Mouse (Mus musculus): Measurements from ENCODE around the gene Lctl. TPM values are rescaled to one million over a fixed set of nuclear protein-coding genes. Genes with fewer than 3 reads are reported as not detected.

Gene Lctl
- total RNA-seq, 2 experiments from 2014 or later = not detected

DNA sequence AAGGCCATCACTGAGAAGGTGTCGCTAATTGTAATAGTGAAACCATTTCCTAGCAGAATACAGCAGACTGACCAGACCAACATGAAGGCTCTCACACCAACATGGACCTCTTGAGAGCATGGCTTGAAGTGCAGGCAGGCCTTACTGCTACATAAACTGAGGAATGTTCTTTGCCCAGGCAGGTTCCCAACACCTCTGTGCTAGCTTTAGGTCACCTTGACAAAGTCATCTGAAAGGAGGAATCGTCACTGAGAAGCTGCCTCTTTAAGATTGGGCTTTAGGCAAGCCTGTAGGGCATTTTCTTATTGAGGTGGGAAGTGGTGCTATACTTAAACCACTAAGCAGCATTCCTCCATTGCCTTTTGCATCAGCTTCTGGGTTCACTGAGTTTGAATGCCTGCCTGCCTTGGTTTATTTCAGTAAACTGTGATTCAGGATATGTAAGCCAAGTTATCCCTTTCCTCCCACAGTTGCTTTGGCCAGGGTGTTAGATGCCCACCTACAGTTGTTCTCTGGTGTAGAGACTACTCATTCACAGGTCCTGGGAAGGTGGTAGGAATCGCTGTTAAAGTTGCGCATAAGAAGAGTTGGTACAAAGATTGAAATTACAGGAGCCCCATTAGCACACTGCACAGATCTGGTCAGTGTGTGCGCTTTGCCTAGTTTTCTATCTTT is 67.4 kb downstream of the Lctl start:
- no peak for ATAC-seq (replicated peaks; ENCODE audit: poor library complexity)

Other genes starting within 250 kb of the Lctl start
- 0.34 and 0.72 TPM in 2 replicates for gene Smad6, start 95.1 kb upstream of the Lctl start, total RNA-seq (2015)
- 1.2 TPM in 2 replicates for gene Smad6, start 95.1 kb upstream of the Lctl start, total RNA-seq (2017)
- 37.7 and 48.5 TPM in 2 replicates for gene Zwilch, start 56.0 kb downstream of the Lctl start, total RNA-seq (2015)
- 134 and 155 TPM in 2 replicates for gene Zwilch, start 56.0 kb downstream of the Lctl start, total RNA-seq (2017)
- gene Rpl4, start 56.2 kb downstream of the Lctl start, total RNA-seq (2015) = 4,149 and 4,331 TPM in 2 replicates
- gene Rpl4, start 56.2 kb downstream of the Lctl start, total RNA-seq (2017) = 2,914 and 3,251 TPM in 2 replicates
- gene Snapc5, start 62.1 kb downstream of the Lctl start, total RNA-seq (2015) = 16.5 and 20.7 TPM in 2 replicates
- 47.4 and 48.2 TPM in 2 replicates for gene Snapc5, start 62.1 kb downstream of the Lctl start, total RNA-seq (2017)
- 0.62 and 0.88 TPM in 2 replicates for gene Uchl4, start 118.1 kb downstream of the Lctl start, total RNA-seq (2015)
- 1.1 and 1.4 TPM in 2 replicates for gene Uchl4, start 118.1 kb downstream of the Lctl start, total RNA-seq (2017)
- gene Map2k1, start 136.5 kb downstream of the Lctl start, total RNA-seq (2015) = 34.0 and 38.3 TPM in 2 replicates
- 47.0 and 54.7 TPM in 2 replicates for gene Map2k1, start 136.5 kb downstream of the Lctl start, total RNA-seq (2017)
- gene Tipin, start 164.4 kb downstream of the Lctl start, total RNA-seq (2015) = 280 and 286 TPM in 2 replicates
- 316 and 335 TPM in 2 replicates for gene Tipin, start 164.4 kb downstream of the Lctl start, total RNA-seq (2017)
- gene Dis3l, start 224.1 kb downstream of the Lctl start, total RNA-seq (2015) = 14.2 and 14.9 TPM in 2 replicates
- gene Dis3l, start 224.1 kb downstream of the Lctl start, total RNA-seq (2017) = 17.8 and 20.7 TPM in 2 replicates

Data from megakaryocyte progenitor cell, adult 5-6 weeks (primary cell).